Mouse (Mus musculus) lung, postnatal 4 days (tissue): Measurements from ENCODE around the gene Fmo1.

Experiments
- DNase-seq, 2 experiments: peaks; one replicate each; pipeline ENCODE4 v3.0.0; 2021

Fmo1 gene

GRCm38 (mm10) chr1:162859996-162860605, 6.3 kb downstream of the Fmo1 start:
- DNase-seq, result peak in 1 of 2 experiments; percentile 36

- no peak for DNase-seq
Measured at GRCm38 (mm10) chr1:162859545-162859976, 6.8 kb downstream of the Fmo1 start.

- no peak for DNase-seq
Measured at GRCm38 (mm10) chr1:162858748-162859130, 7.7 kb downstream of the Fmo1 start.

- no peak for DNase-seq
Measured at GRCm38 (mm10) chr1:162857766-162858747, 8.4 kb downstream of the Fmo1 start.

GRCm38 (mm10) chr1:162853812-162854482, 12.5 kb downstream of the Fmo1 start:
- DNase-seq, result no peak

GRCm38 (mm10) chr1:162847554-162847953, 18.9 kb downstream of the Fmo1 start:
- no peak for DNase-seq

- DNase-seq, result no peak
Measured at GRCm38 (mm10) chr1:162840211-162840610, 26.2 kb downstream of the Fmo1 start.

GRCm38 (mm10) chr1:162838976-162839375, 27.4 kb downstream of the Fmo1 start:
- no peak for DNase-seq

- no peak for DNase-seq
Measured at GRCm38 (mm10) chr1:162834342-162834741, 32.1 kb downstream of the Fmo1 start.

- no peak for DNase-seq
Measured at GRCm38 (mm10) chr1:162832574-162832953, 33.8 kb downstream of the Fmo1 start.

GRCm38 (mm10) chr1:162831838-162832573, 34.4 kb downstream of the Fmo1 start:
- DNase-seq, result no peak

- DNase-seq, result no peak
Measured at GRCm38 (mm10) chr1:162819280-162819679, 47.1 kb downstream of the Fmo1 start.

GRCm38 (mm10) chr1:162815381-162816127, 50.9 kb downstream of the Fmo1 start:
- no peak for DNase-seq

GRCm38 (mm10) chr1:162814932-162815331, 51.5 kb downstream of the Fmo1 start:
- no peak for DNase-seq

- DNase-seq, result peak; percentile 47 to 63
Measured at GRCm38 (mm10) chr1:162813836-162814156, 52.6 kb downstream of the Fmo1 start, which contains the start of gene Fmo4. Gene Fmo4 (minus strand): TSS chr1:162813972.

- DNase-seq, result no peak
Measured at GRCm38 (mm10) chr1:162813143-162813835, 53.1 kb downstream of the Fmo1 start.

GRCm38 (mm10) chr1:162808541-162808940, 57.9 kb downstream of the Fmo1 start:
- no peak for DNase-seq

GRCm38 (mm10) chr1:162807441-162807840, 59.0 kb downstream of the Fmo1 start:
- no peak for DNase-seq

- no peak for DNase-seq
Measured at GRCm38 (mm10) chr1:162805011-162805410, 61.4 kb downstream of the Fmo1 start.

GRCm38 (mm10) chr1:162796441-162796840, 70.0 kb downstream of the Fmo1 start:
- no peak for DNase-seq

- DNase-seq, result no peak
Measured at GRCm38 (mm10) chr1:162792306-162793044, 73.9 kb downstream of the Fmo1 start.
